Mouse (Mus musculus) frontal cortex, postnatal 36 days (tissue): Measurements from ENCODE around the gene Tmprss13.

Experiments used
- DNase-seq, 2 experiments: peaks; one replicate each; pipeline ENCODE4 v3.0.0; 2022; ENCODE audit warnings: low spot score in 2 of 2

Gene Tmprss13

GRCm38 (mm10) chr9:45318855-45319254 is at the start of gene Tmprss13:
Gene Tmprss13, plus strand, starts transcription at chr9:45319100.
- DNase-seq = no peak

- no peak for DNase-seq
Measured at GRCm38 (mm10) chr9:45272213-45272612, 46.7 kb upstream of the Tmprss13 start.

GRCm38 (mm10) chr9:45274218-45274617 is 44.7 kb upstream of the Tmprss13 start:
- no peak for DNase-seq

DNA sequence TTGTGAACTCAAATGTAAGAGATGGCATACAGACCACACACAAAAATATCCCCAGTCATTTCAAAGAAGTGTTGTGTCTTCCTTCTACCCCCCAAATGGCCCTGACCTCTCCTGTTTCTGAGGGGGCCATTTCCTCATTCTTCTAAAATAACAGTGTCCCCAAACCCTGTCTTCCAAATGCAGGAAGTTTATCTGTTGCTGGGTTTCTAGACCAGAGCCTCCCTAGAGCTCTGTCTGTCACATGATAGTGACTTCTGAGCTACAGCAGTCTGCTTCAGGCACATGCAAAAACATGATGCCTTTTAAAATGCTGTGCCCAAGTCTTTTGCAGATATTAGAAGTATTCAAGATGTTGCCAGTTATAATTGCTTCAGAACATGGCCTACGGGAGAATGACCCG is 44.3 kb upstream of the Tmprss13 start:
- DNase-seq = no peak

DNA sequence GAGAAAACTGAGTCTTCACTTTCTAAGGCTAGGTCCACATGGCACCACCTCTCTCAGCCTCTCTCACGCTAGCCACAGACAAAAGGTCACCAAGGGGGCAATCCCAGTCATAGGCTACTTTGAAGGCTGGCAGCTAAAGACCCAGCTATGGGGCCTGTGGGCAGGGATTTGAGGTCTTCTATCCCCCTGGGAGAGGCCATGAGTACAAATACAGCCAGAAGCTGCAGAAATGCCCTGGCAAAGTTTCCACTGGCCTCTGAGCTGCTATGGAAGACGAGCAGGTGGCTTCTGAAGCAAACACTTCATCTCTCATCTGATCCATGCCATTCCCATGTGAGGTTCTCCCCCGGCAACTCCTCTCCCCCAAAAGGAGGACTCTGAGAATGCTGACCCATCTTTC is 38.8 kb upstream of the Tmprss13 start:
- DNase-seq = no peak

DNA sequence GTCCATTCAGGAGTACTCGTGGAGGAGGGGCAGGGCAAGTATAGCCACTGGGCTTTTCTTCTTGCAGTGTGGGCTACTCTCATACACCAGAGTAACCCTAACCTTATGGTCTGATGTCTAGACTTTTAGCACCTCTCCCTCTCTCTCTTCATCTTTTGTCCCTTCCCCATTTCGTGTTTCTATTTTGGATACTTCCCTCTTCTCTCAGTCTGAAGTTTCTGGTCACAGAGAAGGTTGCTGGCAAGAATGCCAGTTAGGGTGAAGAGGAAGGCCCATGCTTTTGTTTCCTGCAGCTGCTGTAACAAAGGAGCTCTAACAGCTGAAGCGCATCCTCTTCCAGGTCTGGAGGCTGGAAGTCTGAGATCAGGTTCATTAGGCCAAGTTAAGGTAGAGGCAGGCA is 38.0 kb upstream of the Tmprss13 start:
- no peak for DNase-seq

GRCm38 (mm10) chr9:45282466-45282865 is 36.4 kb upstream of the Tmprss13 start:
- no peak for DNase-seq

DNA sequence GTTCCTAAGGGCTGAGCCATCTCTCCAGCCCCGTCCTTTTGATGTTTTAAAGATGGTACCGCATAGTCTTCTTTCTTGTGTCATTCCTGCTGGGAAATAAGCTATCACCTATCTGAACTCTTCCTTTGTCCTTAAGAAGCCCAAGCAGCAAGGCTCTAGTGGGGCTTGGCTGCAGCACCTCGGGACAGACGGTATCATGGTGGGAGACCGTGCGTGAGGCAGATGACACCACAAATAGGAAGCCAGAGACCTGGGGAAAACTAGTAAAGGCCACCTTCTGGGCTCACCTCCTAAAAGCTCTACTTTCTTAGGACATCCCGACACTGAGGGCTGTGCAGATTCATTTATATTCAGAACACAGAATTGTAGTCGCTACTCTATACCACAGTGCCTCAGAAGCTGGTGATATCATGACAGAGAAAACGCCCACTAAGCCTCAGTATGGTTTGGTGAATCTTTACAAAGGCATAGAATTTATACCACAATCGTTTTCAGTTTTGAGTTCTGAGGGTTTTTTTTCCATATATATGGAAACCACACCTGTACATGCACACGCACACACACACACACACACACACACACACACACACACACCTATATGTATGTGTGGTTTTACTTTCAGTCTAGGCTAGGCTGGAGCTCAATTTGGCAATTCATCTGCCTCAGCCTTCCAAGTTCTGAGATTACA is 27.3 kb upstream of the Tmprss13 start:
- no peak for DNase-seq

- no peak for DNase-seq
Measured at GRCm38 (mm10) chr9:45294210-45295011, 24.5 kb upstream of the Tmprss13 start.

GRCm38 (mm10) chr9:45299231-45300006 is 19.5 kb upstream of the Tmprss13 start:
- peak in 1 of 2 experiments; percentile 11 for DNase-seq

DNA sequence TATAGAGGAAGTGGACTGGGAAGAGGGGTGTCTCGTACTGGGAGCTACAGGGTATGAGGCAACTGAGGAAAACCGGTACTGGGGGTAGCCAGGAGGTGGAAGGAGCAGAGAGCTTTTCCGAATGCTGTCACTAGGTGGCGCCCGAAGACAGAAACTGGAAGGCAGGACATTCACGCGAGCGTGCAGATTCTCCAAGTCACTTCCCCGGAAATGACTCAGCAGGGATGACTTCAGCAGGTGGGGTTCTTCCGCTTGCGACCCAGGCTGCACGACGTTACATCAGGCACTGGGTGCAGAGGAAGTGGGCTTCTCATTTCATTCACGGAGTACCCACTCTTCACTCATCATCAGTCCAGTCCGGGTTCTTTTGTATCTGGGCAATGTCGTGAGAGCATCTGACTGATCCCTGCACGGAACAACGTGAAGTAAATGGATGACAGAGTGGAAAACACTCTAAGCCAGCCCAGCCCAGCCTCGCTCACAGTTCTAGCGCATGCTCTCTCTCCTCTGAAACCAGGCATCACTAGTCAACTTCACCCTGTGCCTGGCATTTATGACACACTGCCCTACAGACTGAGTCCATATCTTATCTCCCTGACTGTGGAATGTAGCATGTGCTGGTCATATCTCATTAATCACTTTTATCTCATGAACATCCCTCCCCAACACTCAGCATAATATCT is 18.3 kb upstream of the Tmprss13 start:
- peak; percentile 98 for DNase-seq

- no peak for DNase-seq
Measured at GRCm38 (mm10) chr9:45301771-45302170, 17.1 kb upstream of the Tmprss13 start.

GRCm38 (mm10) chr9:45306746-45307410 is 12.0 kb upstream of the Tmprss13 start:
- DNase-seq = no peak

GRCm38 (mm10) chr9:45308521-45308920 is 10.4 kb upstream of the Tmprss13 start:
- DNase-seq = no peak

DNA sequence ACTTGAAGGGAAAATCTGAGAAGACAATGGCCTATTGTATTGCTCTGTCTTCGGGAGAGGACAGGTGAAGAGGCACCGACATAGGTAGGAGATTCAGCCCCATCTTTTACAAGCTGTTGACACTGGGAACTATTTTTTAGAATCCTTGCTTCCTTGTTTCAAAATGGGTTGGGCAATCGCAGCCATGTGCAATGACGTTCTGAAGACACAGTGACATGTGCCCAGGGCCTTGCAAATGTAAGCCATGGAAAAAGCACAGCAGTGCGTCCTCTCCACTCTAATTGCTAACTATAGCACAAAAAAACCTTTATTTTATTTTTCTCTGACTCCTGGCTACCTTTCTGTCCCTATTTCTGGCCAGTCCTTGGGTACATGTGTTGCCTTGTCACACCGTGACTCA is 7.0 kb upstream of the Tmprss13 start:
- DNase-seq = no peak

- DNase-seq = no peak
Measured at GRCm38 (mm10) chr9:45313913-45314312, 5.0 kb upstream of the Tmprss13 start.

DNA sequence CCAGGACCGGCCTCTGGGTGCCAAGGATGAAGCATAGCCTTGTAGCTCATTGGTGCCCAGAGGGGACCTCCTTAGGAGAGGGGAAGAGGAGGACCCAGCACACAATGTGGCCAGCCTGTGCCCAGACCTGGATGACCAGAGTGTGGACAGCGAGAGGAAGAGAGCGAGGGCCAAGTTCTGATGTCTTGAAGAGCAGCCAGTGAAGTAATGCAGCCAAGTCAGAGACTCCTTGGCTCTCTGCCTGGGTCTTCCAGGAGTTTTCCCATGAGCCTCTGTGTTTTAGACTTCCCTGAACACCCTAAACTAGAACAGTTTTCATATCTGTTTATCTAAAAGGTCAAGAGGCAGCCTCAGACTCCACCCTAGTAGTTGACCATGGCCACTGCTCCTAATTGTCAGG is 1.3 kb upstream of the Tmprss13 start:
- DNase-seq = no peak

DNA sequence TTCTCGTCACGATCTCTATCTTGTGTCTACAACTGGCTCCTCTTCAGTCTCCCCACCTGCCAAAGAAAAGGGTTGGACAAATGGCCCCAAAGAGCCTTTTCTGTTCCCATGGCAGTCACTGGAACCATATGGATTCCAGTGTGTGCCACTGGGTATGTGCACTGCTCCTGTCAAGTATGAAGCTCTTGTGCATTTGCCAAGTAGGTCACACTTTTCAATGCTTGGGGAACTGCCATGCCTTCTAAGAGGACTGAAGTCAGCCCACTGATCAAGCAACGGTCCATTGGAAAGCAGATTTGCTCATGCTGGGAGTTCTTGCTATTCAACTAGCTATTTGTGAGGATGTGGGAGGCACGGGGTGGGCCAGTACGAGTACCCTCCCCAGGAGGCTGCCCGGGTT is 2.6 kb downstream of the Tmprss13 start:
- no peak for DNase-seq

GRCm38 (mm10) chr9:45321946-45322430 is 3.1 kb downstream of the Tmprss13 start:
- no peak for DNase-seq

DNA sequence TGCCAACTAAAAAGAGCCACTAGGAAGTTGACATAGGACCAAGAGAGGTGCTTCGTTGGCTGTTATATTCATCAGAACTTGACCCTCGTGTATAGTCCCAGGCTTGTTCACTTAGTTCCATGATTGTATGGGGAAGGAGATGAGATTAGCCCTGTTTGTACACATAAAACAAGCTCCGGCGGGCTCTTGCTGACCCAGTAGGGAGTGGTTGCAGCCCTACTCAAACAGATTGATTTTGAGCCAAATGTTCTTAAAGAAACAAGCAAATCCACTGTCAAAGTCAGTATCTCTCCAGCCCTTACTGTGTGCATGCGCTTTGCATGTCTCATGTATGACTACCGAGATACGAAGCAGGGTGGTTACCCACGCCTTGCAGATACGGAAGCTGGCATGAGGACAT is 7.5 kb downstream of the Tmprss13 start:
- DNase-seq = no peak

- no peak for DNase-seq
Measured at GRCm38 (mm10) chr9:45328263-45328662, 9.4 kb downstream of the Tmprss13 start.
